ENCODE assay signal across 8 mouse cellular contexts in the genomic region with DNA sequence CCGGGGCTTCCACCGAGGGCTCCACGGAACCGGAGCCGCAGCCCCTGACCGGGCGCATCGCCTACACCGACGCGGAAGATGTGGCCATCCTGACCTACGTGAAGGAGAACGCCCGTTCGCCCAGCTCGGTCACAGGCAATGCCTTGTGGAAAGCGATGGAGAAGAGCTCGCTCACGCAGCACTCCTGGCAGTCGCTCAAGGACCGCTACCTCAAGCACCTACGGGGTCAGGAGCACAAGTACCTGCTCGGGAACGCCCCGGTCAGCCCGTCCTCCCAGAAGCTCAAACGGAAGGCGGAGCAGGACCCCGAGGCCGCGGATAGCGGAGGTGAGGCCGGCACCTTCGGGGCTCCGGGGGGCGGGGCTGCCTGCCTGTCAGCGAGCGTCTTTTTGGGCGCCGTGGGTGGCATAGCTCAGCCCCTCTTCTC. TPM values are rescaled to one million over a fixed set of nuclear protein-coding genes. Genes with fewer than 3 reads are reported as not detected.
DNase-seq lines count a peak whose midpoint lies in the region; ATAC-seq lines count a peak whose summit lies in the region.

No protein-coding gene starts in this region.

- H3K4me3 ChIP-seq in brown adipose tissue, adult 24 weeks (ENCODE audit: insufficient read depth, low read depth, low read length): peak overlapping the region; percentile 91
- H3K4me3 ChIP-seq in forebrain, embryonic 11.5 days (ENCODE audit: low read depth, low read length): peak overlapping the region; percentile 92
- H3K4me3 ChIP-seq in hindbrain, embryonic 13.5 days: peak overlapping the region; percentile 96
- peak overlapping the region; percentile 84 for H3K4me3 ChIP-seq in limb, embryonic 10.5 days

- peak; percentile 42; the same call in 1 of the 2 replicates for ATAC-seq in forebrain, embryonic 11.5 days (replicated peaks; ENCODE audit: low FRiP score)
- peak; percentile 8 for ATAC-seq in hindbrain, embryonic 13.5 days (ENCODE audit: low FRiP score)
- ATAC-seq in megakaryocyte-erythroid progenitor cell, adult 5-6 weeks (replicated peaks; ENCODE audit: low FRiP score, low TSS enrichment, poor library complexity, severe bottlenecking): peak; percentile 51

- no peaks in the 10 kb centered on the region for H3K36me3 ChIP-seq in forebrain, embryonic 11.5 days (ENCODE audit: control insufficient read depth, insufficient read depth, low read length)
- H3K36me3 ChIP-seq in hindbrain, embryonic 13.5 days: peaks cover 13% of the 10 kb centered on the region
- H3K36me3 ChIP-seq in limb, embryonic 10.5 days: peaks cover 36% of the 10 kb centered on the region

- no peak overlapping the region for H3K27ac ChIP-seq in brown adipose tissue, adult 24 weeks (replicated peaks; ENCODE audit: low read depth, low read length)
- H3K27ac ChIP-seq in forebrain, embryonic 11.5 days (ENCODE audit: low read depth, low read length): peak overlapping the region; percentile 18; the same call in 1 of the 2 replicates
- H3K27ac ChIP-seq in hindbrain, embryonic 13.5 days: peak overlapping the region; percentile 89
- peak overlapping the region; percentile 87 for H3K27ac ChIP-seq in limb, embryonic 10.5 days

- H3K4me2 ChIP-seq in forebrain, embryonic 11.5 days (ENCODE audit: low read depth, low read length, severe bottlenecking): peak overlapping the region; percentile 94
- peak overlapping the region; percentile 83 for H3K4me2 ChIP-seq in hindbrain, embryonic 13.5 days

- peak overlapping the region; percentile 89 for H3K9ac ChIP-seq in forebrain, embryonic 11.5 days (ENCODE audit: low read length)
- H3K9ac ChIP-seq in hindbrain, embryonic 13.5 days: peak overlapping the region; percentile 97

- no peaks in the 10 kb centered on the region for H3K27me3 ChIP-seq in forebrain, embryonic 11.5 days (ENCODE audit: control insufficient read depth, insufficient read depth, low read length)
- H3K27me3 ChIP-seq in hindbrain, embryonic 13.5 days: no peaks in the 10 kb centered on the region
- no peaks in the 10 kb centered on the region for H3K27me3 ChIP-seq in limb, embryonic 10.5 days (ENCODE audit: low read depth, poor library complexity, severe bottlenecking)

- WGBS in forebrain, embryonic 11.5 days: under 1% methylated on average over 39 of the region's 40 CpGs
- under 1% methylated on average over 40 of the region's 40 CpGs for WGBS in hindbrain, embryonic 13.5 days
- under 1% methylated on average over 40 of the region's 40 CpGs for WGBS in limb, embryonic 10.5 days

- no peaks in the 10 kb centered on the region for H3K9me3 ChIP-seq in forebrain, embryonic 11.5 days (ENCODE audit: control insufficient read depth, low read length)
- no peaks in the 10 kb centered on the region for H3K9me3 ChIP-seq in hindbrain, embryonic 13.5 days
- no peaks in the 10 kb centered on the region for H3K9me3 ChIP-seq in limb, embryonic 10.5 days (replicated peaks)

- H3K4me1 ChIP-seq in brown adipose tissue, adult 24 weeks (ENCODE audit: control insufficient read depth, insufficient read depth, insufficient read length, low read length): peaks cover 8% of the 10 kb centered on the region
- H3K4me1 ChIP-seq in forebrain, embryonic 11.5 days (replicated peaks; ENCODE audit: control insufficient read depth, insufficient read depth, low read length): peaks cover 8% of the 10 kb centered on the region; the same call in 1 of the 2 replicates
- peaks cover 29% of the 10 kb centered on the region for H3K4me1 ChIP-seq in hindbrain, embryonic 13.5 days (replicated peaks)
- H3K4me1 ChIP-seq in limb, embryonic 10.5 days: peaks cover 19% of the 10 kb centered on the region

- DNase-seq in NIH3T3 (ENCODE audit: low read depth): peak; percentile 41
- DNase-seq in forebrain, embryonic 11.5 days (ENCODE audit: low spot score): peak; percentile 71
- DNase-seq in limb, embryonic 10.5 days (ENCODE audit: low spot score): peak; percentile 65
- peak; percentile 46 for DNase-seq in right cerebral cortex, postnatal 14 days
- peak; percentile 35 for DNase-seq in urinary bladder, postnatal 25 days (ENCODE audit: low spot score)

RNA-seq across cellular contexts. Expression of gene Terf2ip, which starts 0.6 kb away (rescaled TPM):
- polyA plus RNA-seq in brown adipose tissue, adult 24 weeks (2012; ENCODE audit: insufficient read depth, insufficient read length, missing spikeins): 6.3 and 8.0 TPM in 2 replicates
- polyA plus RNA-seq in forebrain, embryonic 11.5 days (2014; fragmentation: Nextera tagmentation; extraction: Ambion mirVana): 33.6 and 33.9 TPM in 2 replicates
- 56.4 and 58.0 TPM in 2 replicates for polyA plus RNA-seq in hindbrain, embryonic 13.5 days (2015; fragmentation: Nextera tagmentation; extraction: Ambion mirVana)
- polyA plus RNA-seq in limb, embryonic 10.5 days (2016; fragmentation: Nextera tagmentation; extraction: Ambion mirVana): 25.4 and 28.6 TPM in 2 replicates
- 11.3 and 12.0 TPM in 2 replicates for total RNA-seq in megakaryocyte-erythroid progenitor cell, adult 5-6 weeks (2014; fragmentation: Nextera tagmentation)
- total RNA-seq in megakaryocyte-erythroid progenitor cell, adult 5-6 weeks (2017): 14.5 and 16.8 TPM in 2 replicates

RNA-seq across cellular contexts. Expression of gene Kars, which starts 0.7 kb away (rescaled TPM):
- 62.3 and 65.6 TPM in 2 replicates for polyA plus RNA-seq in brown adipose tissue, adult 24 weeks (2012; ENCODE audit: insufficient read depth, insufficient read length, missing spikeins)
- polyA plus RNA-seq in forebrain, embryonic 11.5 days (2014; fragmentation: Nextera tagmentation; extraction: Ambion mirVana): 261 and 263 TPM in 2 replicates
- polyA plus RNA-seq in hindbrain, embryonic 13.5 days (2015; fragmentation: Nextera tagmentation; extraction: Ambion mirVana): 171 and 172 TPM in 2 replicates
- polyA plus RNA-seq in limb, embryonic 10.5 days (2016; fragmentation: Nextera tagmentation; extraction: Ambion mirVana): 276 and 306 TPM in 2 replicates
- total RNA-seq in megakaryocyte-erythroid progenitor cell, adult 5-6 weeks (2014; fragmentation: Nextera tagmentation): 164 and 171 TPM in 2 replicates
- 220 and 274 TPM in 2 replicates for total RNA-seq in megakaryocyte-erythroid progenitor cell, adult 5-6 weeks (2017)

RNA-seq across cellular contexts. Expression of gene Gm6793, which starts 3.0 kb away (rescaled TPM):
- polyA plus RNA-seq in brown adipose tissue, adult 24 weeks (2012; ENCODE audit: insufficient read depth, insufficient read length, missing spikeins): not detected in 2 replicates
- polyA plus RNA-seq in forebrain, embryonic 11.5 days (2014; fragmentation: Nextera tagmentation; extraction: Ambion mirVana): 0.97 and 1.0 TPM in 2 replicates
- polyA plus RNA-seq in hindbrain, embryonic 13.5 days (2015; fragmentation: Nextera tagmentation; extraction: Ambion mirVana): 0.54 and 0.82 TPM in 2 replicates
- 0.50 and 0.74 TPM in 2 replicates for polyA plus RNA-seq in limb, embryonic 10.5 days (2016; fragmentation: Nextera tagmentation; extraction: Ambion mirVana)
- total RNA-seq in megakaryocyte-erythroid progenitor cell, adult 5-6 weeks (2014; fragmentation: Nextera tagmentation): not detected in 2 replicates
- not detected in 2 replicates for total RNA-seq in megakaryocyte-erythroid progenitor cell, adult 5-6 weeks (2017)

RNA-seq across cellular contexts. Expression of gene Adat1, which starts 19.7 kb away (rescaled TPM):
- 1.5 and 2.4 TPM in 2 replicates for polyA plus RNA-seq in brown adipose tissue, adult 24 weeks (2012; ENCODE audit: insufficient read depth, insufficient read length, missing spikeins)
- 13.5 and 16.4 TPM in 2 replicates for polyA plus RNA-seq in forebrain, embryonic 11.5 days (2014; fragmentation: Nextera tagmentation; extraction: Ambion mirVana)
- polyA plus RNA-seq in hindbrain, embryonic 13.5 days (2015; fragmentation: Nextera tagmentation; extraction: Ambion mirVana): 8.1 and 8.5 TPM in 2 replicates
- polyA plus RNA-seq in limb, embryonic 10.5 days (2016; fragmentation: Nextera tagmentation; extraction: Ambion mirVana): 18.3 and 18.4 TPM in 2 replicates
- total RNA-seq in megakaryocyte-erythroid progenitor cell, adult 5-6 weeks (2014; fragmentation: Nextera tagmentation): 14.0 and 23.7 TPM in 2 replicates
- total RNA-seq in megakaryocyte-erythroid progenitor cell, adult 5-6 weeks (2017): 6.7 and 7.2 TPM in 2 replicates
